Mouse (Mus musculus) midbrain, embryonic 13.5 days (tissue): Measurements from ENCODE around the gene Gtf2f2. TPM values are rescaled to one million over a fixed set of nuclear protein-coding genes. Genes with fewer than 3 reads are reported as not detected.

ENCODE experiments used
- ATAC-seq: fragments of 200-750 bp; cut with Nextera tagmentation; 2 replicates; pipeline ENCODE4 v1.8.0; 2017; ENCODE audit warnings: mild to moderate bottlenecking, moderate TSS enrichment, moderate library complexity
- H3K27ac ChIP-seq: fragments of 300-500 bp; sonication (generic); 2 replicates; pipeline ENCODE4 v1.5.1; 2015; ENCODE audit warnings: inconsistent platforms, mild to moderate bottlenecking, moderate library complexity
- H3K27me3 ChIP-seq: fragments of 300-500 bp; sonication (generic); 2 replicates; pipeline ENCODE4 v1.6.1; 2015; ENCODE audit warnings: mild to moderate bottlenecking, inconsistent platforms
- H3K36me3 ChIP-seq: fragments of 300-500 bp; sonication (generic); 2 replicates; pipeline ENCODE4 v1.6.1; 2015; ENCODE audit warnings: mild to moderate bottlenecking, inconsistent platforms
- H3K4me1 ChIP-seq: fragments of 300-500 bp; sonication (generic); replicated peaks from 2 replicates; pipeline ENCODE4 v1.6.1; 2015; ENCODE audit warnings: inconsistent platforms
- H3K4me2 ChIP-seq: fragments of 300-500 bp; sonication (generic); replicated peaks from 2 replicates; pipeline ENCODE4 v1.6.1; 2015; ENCODE audit warnings: moderate library complexity, mild to moderate bottlenecking, inconsistent platforms
- H3K4me3 ChIP-seq: fragments of 300-500 bp; sonication (generic); replicated peaks from 2 replicates; pipeline ENCODE4 v1.5.1; 2015; ENCODE audit warnings: mild to moderate bottlenecking, inconsistent platforms
- H3K9ac ChIP-seq: fragments of 300-500 bp; sonication (generic); replicated peaks from 2 replicates; pipeline ENCODE4 v1.6.1; 2015; ENCODE audit warnings: mild to moderate bottlenecking, inconsistent platforms
- H3K9me3 ChIP-seq: fragments of 300-500 bp; sonication (generic); 2 replicates; pipeline ENCODE4 v1.6.1; 2016; ENCODE audit warnings: mild to moderate bottlenecking, inconsistent platforms
- WGBS: fragments of 180-500 bp; shearing (Covaris S2); methylation state at CpG from one replicate; pipeline ENCODE4 v1.1.7; 2015; 5-methylcytosine and 5-hydroxymethylcytosine counted together
- polyA plus RNA-seq: library from polyadenylated mRNA; unstranded; fragments of >200 nt; fragmentation: Nextera tagmentation; extraction: Ambion mirVana; gene quantifications from 2 replicates; pipeline ENCODE4 v1.2.1, GENCODE M21; 2015

Gtf2f2 gene
- polyA plus RNA-seq, 1 experiment from 2014 or later: 42.7 TPM

DNA sequence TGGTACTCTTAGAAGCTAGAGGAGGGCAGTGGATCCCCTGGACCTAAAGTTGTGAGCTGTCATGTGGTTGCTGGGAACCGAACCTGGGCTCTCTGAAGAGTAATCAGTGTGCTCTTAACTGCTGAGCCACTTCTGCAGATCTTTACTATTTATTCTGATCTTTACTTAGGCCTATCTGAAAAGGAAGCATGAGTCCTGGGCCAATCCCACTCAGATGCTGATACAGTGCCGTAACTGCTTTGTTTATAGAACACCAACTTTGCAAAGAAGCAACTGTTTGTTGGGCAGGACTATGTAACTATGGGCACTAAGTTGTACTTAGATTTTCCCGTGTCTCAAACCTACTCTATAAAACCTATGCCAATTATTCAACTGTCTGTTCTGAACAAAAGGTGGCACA lies 107.5 kb downstream of the Gtf2f2 start:
- H3K4me2 ChIP-seq: no peak overlapping the region
- no peak for ATAC-seq
- H3K36me3 ChIP-seq: peaks cover 19% of the 10 kb centered on the region
- H3K27ac ChIP-seq: no peak overlapping the region
- no peaks in the 10 kb centered on the region for H3K27me3 ChIP-seq
- peaks cover 28% of the 10 kb centered on the region for H3K4me1 ChIP-seq
- WGBS: 88% methylated on average over 3 of the region's 3 CpGs
- no peak overlapping the region for H3K9ac ChIP-seq
- no peak overlapping the region for H3K4me3 ChIP-seq
- H3K9me3 ChIP-seq: no peaks in the 10 kb centered on the region

GRCm38 (mm10) chr14:75902013-75902412 lies 108.7 kb downstream of the Gtf2f2 start:
- no peak overlapping the region for H3K4me3 ChIP-seq
- no peak for ATAC-seq
- no peaks in the 10 kb centered on the region for H3K27me3 ChIP-seq
- H3K9me3 ChIP-seq: no peaks in the 10 kb centered on the region
- peak overlapping the region; percentile 85; the same call in 1 of the 2 replicates for H3K27ac ChIP-seq
- peaks cover 22% of the 10 kb centered on the region for H3K36me3 ChIP-seq
- 91% methylated on average over 2 of the region's 2 CpGs for WGBS
- H3K4me2 ChIP-seq: no peak overlapping the region
- peaks cover 28% of the 10 kb centered on the region for H3K4me1 ChIP-seq
- no peak overlapping the region for H3K9ac ChIP-seq

- Histone ChIP-seq H3K27ac (peak overlapping the region; percentile 85), H3K36me3 (peaks cover 24% of the 10 kb centered on the region), H3K9ac (0 out of 2 replicates have a peak overlapping the region, but pooled peaks have one; percentile 15), H3K27me3 (no peaks in the 10 kb centered on the region), H3K4me2 (no peak overlapping the region), H3K4me3 (no peak overlapping the region), H3K9me3 (no peaks in the 10 kb centered on the region), H3K4me1 (peaks cover 28% of the 10 kb centered on the region)
- 46% methylated on average over 5 of the region's 5 CpGs for WGBS
- peak; percentile 88 for ATAC-seq
Measured at GRCm38 (mm10) chr14:75900793-75901499, 109.7 kb downstream of the Gtf2f2 start.

GRCm38 (mm10) chr14:75899566-75899965 lies 111.1 kb downstream of the Gtf2f2 start:
- peaks cover 20% of the 10 kb centered on the region for H3K36me3 ChIP-seq
- no peak overlapping the region for H3K4me3 ChIP-seq
- no peak overlapping the region for H3K4me2 ChIP-seq
- no peak overlapping the region for H3K9ac ChIP-seq
- H3K27ac ChIP-seq: no peak overlapping the region; the same call in 1 of the 2 replicates
- no peaks in the 10 kb centered on the region for H3K9me3 ChIP-seq
- H3K4me1 ChIP-seq: peaks cover 28% of the 10 kb centered on the region
- peak; percentile 76 for ATAC-seq
- 19% methylated on average over 4 of the region's 4 CpGs for WGBS
- H3K27me3 ChIP-seq: no peaks in the 10 kb centered on the region

DNA sequence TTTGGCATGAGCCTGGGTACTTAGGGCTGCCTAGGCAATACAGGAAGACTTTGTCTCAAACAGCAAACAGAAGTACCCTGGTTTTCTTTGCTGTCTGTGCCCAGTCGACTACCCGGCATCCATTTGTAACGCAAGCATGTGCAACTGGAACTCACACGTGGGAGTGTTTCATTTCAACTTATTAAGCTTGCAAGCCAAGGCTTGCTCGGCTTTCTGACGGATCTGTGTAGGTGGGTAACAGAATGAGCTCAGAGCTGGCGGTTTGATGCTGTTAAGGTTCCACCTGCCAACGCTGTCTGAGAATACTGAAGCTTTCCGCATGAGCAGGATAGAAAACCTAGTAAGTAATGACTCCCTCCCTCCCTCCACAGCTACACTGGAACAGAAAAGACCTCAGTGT lies 118.5 kb downstream of the Gtf2f2 start:
- H3K27ac ChIP-seq: no peak overlapping the region
- H3K4me1 ChIP-seq: no peaks in the 10 kb centered on the region
- no peak overlapping the region for H3K4me2 ChIP-seq
- ATAC-seq: no peak
- 93% methylated on average over 9 of the region's 9 CpGs for WGBS
- no peaks in the 10 kb centered on the region for H3K9me3 ChIP-seq
- H3K36me3 ChIP-seq: peaks cover 18% of the 10 kb centered on the region
- no peaks in the 10 kb centered on the region for H3K27me3 ChIP-seq
- no peak overlapping the region for H3K9ac ChIP-seq
- H3K4me3 ChIP-seq: no peak overlapping the region

- 80% methylated on average over 5 of the region's 5 CpGs for WGBS
- Histone ChIP-seq H3K4me1 (peaks cover 15% of the 10 kb centered on the region), H3K36me3 (no peaks in the 10 kb centered on the region), H3K9ac (no peak overlapping the region), H3K27me3 (no peaks in the 10 kb centered on the region), H3K4me2 (no peak overlapping the region), H3K9me3 (no peaks in the 10 kb centered on the region), H3K4me3 (no peak overlapping the region), H3K27ac (no peak overlapping the region)
- ATAC-seq: no peak
Measured at GRCm38 (mm10) chr14:75883873-75884272, 126.8 kb downstream of the Gtf2f2 start.

DNA sequence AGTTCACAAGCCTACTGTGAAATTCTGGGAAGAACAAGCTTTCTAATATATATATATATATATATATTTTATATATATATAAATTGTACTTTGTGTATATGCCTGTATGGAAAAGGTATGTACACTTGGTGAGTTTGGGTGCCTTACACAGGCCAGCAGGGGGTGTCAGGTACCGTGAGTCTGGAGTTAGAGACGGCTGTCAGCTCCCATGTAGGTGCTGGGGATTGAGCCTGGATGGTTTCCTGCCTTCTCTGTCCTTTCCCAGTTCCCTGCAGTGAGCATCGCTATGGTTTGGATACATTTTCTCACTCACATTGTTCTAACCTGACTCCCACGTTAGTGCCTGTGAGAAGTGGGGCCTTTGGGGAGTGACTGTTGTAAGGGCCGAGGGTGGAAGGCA lies 127.3 kb downstream of the Gtf2f2 start:
- peaks cover 20% of the 10 kb centered on the region for H3K4me1 ChIP-seq
- no peaks in the 10 kb centered on the region for H3K27me3 ChIP-seq
- WGBS: 75% methylated on average over 5 of the region's 5 CpGs
- no peak overlapping the region for H3K9ac ChIP-seq
- no peak for ATAC-seq
- no peaks in the 10 kb centered on the region for H3K36me3 ChIP-seq
- no peaks in the 10 kb centered on the region for H3K9me3 ChIP-seq
- no peak overlapping the region for H3K27ac ChIP-seq
- no peak overlapping the region for H3K4me3 ChIP-seq
- H3K4me2 ChIP-seq: no peak overlapping the region

- H3K27me3 ChIP-seq: no peaks in the 10 kb centered on the region
Measured at GRCm38 (mm10) chr14:75881856-75882255, 128.8 kb downstream of the Gtf2f2 start.

GRCm38 (mm10) chr14:75878980-75879379 lies 131.7 kb downstream of the Gtf2f2 start:
- H3K4me2 ChIP-seq: peak overlapping the region; percentile 15; the same call in 1 of the 2 replicates
- ATAC-seq: peak; percentile 41; the same call in 1 of the 2 replicates
- H3K4me1 ChIP-seq: peaks cover 32% of the 10 kb centered on the region
- peak overlapping the region; percentile 53 for H3K27ac ChIP-seq
- H3K36me3 ChIP-seq: no peaks in the 10 kb centered on the region
- no peaks in the 10 kb centered on the region for H3K27me3 ChIP-seq
- WGBS: 12% methylated on average over 8 of the region's 8 CpGs
- H3K9ac ChIP-seq: no peak overlapping the region
- no peak overlapping the region for H3K4me3 ChIP-seq
- no peaks in the 10 kb centered on the region for H3K9me3 ChIP-seq

More at GRCm38 (mm10) chr14:75881856-75882255, 128.8 kb downstream of the Gtf2f2 start:
- Histone ChIP-seq H3K4me1 (peaks cover 22% of the 10 kb centered on the region), H3K27ac (peak overlapping the region; percentile 19; the same call in 1 of the 2 replicates), H3K4me2 (no peak overlapping the region), H3K9ac (no peak overlapping the region), H3K4me3 (no peak overlapping the region), H3K9me3 (no peaks in the 10 kb centered on the region), H3K36me3 (no peaks in the 10 kb centered on the region)
- ATAC-seq: no peak
- WGBS: 31% methylated on average over 4 of the region's 4 CpGs

GRCm38 (mm10) chr14:75877297-75877696 lies 133.4 kb downstream of the Gtf2f2 start:
- Histone ChIP-seq H3K36me3 (no peaks in the 10 kb centered on the region), H3K4me1 (peaks cover 24% of the 10 kb centered on the region), H3K4me2 (no peak overlapping the region), H3K27me3 (no peaks in the 10 kb centered on the region), H3K4me3 (no peak overlapping the region), H3K27ac (no peak overlapping the region), H3K9me3 (no peaks in the 10 kb centered on the region), H3K9ac (no peak overlapping the region)
- ATAC-seq: no peak
- WGBS: 66% methylated on average over 3 of the region's 3 CpGs

DNA sequence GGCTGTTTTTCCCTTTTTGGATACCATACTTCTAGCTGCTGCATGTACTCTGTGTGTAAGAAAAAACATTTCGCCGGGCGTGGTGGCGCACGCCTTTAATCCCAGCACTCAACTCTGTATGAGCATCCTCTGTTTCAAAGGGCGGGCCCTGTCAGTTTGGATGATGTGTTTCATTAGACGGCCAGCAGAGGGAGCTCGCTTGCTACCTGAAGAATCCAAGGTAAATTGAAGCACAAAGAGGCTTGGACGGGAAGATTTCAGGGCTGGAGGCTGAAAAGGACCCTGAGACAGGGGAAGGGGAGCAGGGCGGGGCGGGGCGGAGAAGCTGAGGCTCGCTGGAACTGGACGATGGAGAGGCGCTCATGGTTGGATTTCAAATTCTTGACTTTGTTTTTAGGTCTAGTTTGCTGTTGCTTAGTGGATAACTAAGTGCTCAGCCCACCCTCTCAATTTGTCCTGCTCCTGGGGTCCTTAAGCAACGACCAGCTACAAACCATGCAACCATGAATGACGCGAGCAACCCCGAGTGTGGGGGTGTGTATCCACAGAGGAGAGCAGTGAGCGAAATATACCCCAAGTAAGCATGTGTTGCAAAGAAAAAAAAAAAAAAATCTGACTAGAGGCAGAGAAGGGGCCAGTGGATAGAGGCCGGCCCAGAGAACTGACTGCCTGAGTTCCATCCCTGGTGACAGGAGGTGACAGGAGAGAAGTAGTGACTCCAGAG lies 134.2 kb downstream of the Gtf2f2 start:
- no peaks in the 10 kb centered on the region for H3K36me3 ChIP-seq
- 0 out of 2 replicates have a peak, but pooled peaks cover 3% of the 10 kb centered on the region for H3K9me3 ChIP-seq
- peak; percentile 77 for ATAC-seq
- 12% methylated on average over 21 of the region's 21 CpGs for WGBS
- peak overlapping the region; percentile 28; the same call in 1 of the 2 replicates for H3K9ac ChIP-seq
- H3K27ac ChIP-seq: 0 out of 2 replicates have a peak overlapping the region, but pooled peaks have one; percentile 10
- H3K4me1 ChIP-seq: peaks cover 17% of the 10 kb centered on the region
- no peaks in the 10 kb centered on the region for H3K27me3 ChIP-seq
- H3K4me2 ChIP-seq: peak overlapping the region; percentile 40
- H3K4me3 ChIP-seq: peak overlapping the region; percentile 11

GRCm38 (mm10) chr14:75873612-75874011 lies 137.1 kb downstream of the Gtf2f2 start:
- Histone ChIP-seq H3K4me2 (no peak overlapping the region), H3K36me3 (no peaks in the 10 kb centered on the region), H3K4me3 (no peak overlapping the region), H3K4me1 (peaks cover 16% of the 10 kb centered on the region), H3K9me3 (0 out of 2 replicates have a peak, but pooled peaks cover 3% of the 10 kb centered on the region), H3K9ac (no peak overlapping the region), H3K27me3 (no peaks in the 10 kb centered on the region), H3K27ac (no peak overlapping the region)
- WGBS: 85% methylated on average over 9 of the region's 9 CpGs
- no peak for ATAC-seq
